Mouse (Mus musculus) fat pad, adult 2 months (tissue): ENCODE data around the gene Tbxa2r.

Experiments used
- DNase-seq: peaks from one replicate; pipeline ENCODE4 v3.0.0-alpha.2; 2011; ENCODE audit warnings: low read depth, low spot score; ENCODE audit errors: extremely low read depth

Gene Tbxa2r

DNA sequence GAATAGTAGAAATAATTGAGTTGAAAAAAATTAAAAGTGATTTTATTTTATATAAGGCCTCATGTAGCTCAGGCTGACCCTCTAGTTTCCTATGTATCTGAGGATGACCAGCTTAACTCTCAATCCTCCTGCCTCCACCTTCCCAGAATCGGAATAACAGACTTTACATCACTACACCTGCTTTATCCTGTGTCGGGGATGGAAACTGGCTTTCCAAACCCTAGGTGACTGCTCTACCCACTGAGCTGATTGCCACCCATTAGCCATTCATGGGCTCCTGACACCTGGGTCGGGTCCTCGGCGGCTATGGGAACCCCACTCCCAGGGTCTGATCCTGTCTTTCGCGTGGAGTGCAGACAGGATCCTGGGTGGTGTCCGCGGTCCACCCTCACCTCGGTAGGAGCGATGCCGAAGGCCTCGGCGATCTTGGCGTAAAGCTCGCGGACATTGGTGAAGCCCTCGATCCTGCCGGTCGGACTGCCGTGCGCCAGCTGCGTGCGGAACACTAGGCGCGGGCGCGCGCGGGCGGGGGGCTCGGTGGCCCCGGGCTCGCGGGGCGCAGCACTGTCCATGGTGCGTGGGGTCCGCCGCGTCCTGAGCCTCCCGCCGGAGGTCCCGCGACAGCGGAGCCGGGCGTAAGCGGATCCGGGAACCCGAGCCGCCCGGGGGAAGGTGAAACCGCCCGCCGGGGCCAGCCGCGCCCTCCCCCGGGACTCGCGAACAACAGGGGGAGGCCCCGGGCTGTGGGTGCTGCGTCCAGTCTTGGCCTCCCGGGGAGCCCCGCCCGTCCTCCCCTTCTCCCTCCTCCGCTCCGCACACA lies 14.4 kb downstream of the Tbxa2r start, which contains the start of gene Gipc3:
Gipc3 (minus strand) TSS at position 581 of the 820 bp plus-strand sequence.
- DNase-seq = no peak

DNA sequence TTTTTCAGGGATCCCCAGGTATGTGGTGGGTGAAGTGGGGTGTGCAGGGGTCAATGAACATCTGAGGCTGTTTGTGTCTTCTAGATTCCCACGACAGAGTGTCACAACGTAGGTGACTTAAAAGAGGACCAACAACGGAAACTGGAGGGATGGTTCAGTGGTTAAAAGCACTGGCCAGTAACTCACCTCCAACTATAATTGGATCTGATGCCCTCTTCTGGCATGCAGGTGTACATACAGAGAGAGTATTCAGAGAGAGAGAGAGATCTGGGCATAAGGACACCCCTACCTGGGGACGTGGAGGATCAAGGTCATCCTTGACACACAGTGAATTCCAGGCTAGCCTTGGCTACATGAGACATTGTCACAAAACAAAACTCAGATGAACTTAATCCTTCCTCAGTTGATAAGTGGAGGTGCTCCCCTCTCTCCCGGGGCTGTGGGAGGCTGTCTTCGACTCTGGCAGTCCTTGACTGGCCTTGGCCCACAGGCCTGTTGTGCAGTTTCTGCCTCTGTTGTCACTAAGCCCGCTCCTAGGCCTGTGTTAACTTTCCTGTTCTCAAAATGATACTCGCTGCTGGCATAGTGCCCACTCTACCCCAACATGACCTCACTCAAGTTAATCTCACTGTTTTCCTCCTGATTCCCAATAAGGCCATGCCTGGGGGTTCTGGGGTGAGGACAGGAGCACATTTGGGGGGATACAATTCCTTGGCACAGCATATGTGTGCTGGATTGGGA lies 16.1 kb downstream of the Tbxa2r start:
- DNase-seq = no peak

GRCm38 (mm10) chr10:81345162-81345534 lies 16.6 kb downstream of the Tbxa2r start:
- no peak for DNase-seq

GRCm38 (mm10) chr10:81346453-81347067 lies 18.0 kb downstream of the Tbxa2r start:
- DNase-seq = no peak

GRCm38 (mm10) chr10:81349146-81349545 lies 20.6 kb downstream of the Tbxa2r start:
- DNase-seq = no peak

DNA sequence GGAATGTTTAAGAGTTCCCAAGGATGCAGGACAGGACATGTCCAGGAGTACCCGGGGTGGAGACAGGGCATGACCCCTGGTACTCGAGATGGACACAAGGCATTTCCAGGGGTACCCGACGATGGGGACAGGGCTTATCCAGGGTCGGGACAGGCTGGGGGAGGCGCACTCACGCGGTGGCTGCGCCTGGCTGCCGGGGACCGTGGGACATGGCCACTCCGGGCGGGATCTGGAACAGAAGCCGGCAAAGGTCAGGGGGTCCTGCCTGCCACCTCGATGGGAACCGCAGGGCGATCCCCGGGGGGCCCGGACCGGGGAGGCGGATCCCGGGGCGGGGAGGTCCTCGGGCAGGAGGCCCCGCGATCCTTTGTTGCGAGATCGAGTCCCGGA lies 21.4 kb downstream of the Tbxa2r start:
- DNase-seq = no peak

DNA sequence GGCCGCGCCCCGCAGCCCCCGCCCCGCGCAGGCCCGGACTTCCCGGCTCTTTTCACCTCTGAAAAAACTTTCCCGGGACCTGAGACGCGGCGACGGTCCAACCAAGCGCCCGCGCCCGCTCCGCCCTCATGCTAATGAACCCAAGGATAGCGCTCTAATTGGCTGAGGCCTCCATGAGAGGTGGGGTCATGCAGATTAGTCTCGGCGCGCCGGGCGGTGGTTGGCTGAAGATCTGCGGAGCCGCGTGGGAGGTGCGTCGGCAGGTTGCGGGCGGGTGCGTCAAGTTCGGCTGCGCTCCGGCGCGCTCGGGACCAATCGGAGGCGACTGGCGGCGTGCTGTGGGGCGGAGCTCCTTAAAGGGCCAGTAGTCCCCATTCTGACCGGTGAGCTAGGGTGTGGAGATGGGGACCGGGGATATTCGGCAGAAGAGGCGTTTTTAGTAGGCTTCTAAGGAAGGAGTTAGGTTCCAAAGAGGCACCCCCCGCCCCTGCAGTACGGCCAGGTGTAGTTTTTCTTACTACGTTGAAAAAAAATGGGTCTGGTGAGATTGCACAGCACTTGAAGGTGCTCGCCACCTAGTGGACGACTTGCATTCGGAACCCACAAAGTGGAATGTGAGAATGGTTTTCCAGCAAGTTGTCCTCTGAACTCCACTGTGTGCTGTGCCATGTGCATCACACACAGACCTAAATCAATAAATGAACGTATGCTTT lies 22.0 kb downstream of the Tbxa2r start, which contains the start of gene Hmg20b:
Hmg20b (minus strand) TSS at position 130 of the 713 bp plus-strand sequence.
- DNase-seq = peak; percentile 84

GRCm38 (mm10) chr10:81351678-81352291 lies 23.3 kb downstream of the Tbxa2r start:
- DNase-seq = no peak

DNA sequence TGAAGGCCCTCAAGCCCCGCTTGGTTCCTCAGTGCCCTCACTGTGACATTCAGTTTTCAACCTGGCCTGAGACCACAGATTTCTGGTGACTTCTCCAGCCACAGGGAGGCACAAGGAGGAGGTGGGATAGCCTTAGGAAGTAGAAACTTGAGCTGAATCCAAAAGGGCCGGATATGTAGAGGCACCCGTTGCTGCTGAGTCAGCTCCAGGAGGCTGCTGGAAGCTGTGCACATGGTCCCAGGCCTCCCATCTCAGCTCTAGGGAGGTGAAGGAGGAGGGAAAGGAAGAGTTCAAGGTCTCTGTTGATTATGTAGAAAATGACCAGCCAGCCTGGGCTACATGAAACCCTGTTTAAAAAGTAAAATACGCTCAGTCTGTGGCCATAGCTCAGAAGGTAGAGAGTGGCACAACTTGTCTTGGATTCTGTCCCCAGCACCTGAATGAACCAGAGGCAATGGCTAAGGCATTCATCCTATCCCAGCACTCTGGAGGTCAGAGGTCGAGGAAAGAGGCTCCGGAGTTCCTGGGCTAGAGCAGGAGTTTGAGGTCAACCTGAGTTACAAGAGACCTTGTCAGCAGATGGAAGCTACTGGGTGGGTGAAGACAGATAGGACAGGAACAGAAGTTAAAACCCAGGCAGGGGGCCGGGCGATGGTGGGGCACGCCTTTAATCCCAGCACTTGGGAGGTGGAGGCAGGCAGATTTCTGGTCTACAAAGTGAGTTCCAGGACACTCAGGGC lies 26.4 kb downstream of the Tbxa2r start:
- no peak for DNase-seq

DNA sequence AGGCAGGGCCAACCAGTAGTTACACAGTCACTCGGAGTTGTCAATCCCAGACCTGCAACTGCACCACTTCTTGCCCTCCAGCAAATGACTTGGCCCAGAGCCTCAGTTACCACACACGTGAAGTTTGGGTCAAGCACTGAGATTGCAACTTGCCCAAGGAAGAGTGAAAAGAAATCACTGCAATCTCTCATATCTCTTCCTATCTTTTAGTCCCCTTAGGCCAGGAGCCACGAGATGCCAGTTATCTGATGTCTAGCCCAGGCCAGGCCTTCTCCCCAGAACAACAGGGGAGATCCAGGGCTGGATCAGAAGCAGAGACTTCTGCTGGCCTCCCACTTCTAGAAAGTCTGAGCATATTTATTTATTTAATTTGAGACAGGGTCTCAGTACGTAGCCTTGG lies 27.0 kb downstream of the Tbxa2r start:
- DNase-seq = no peak

GRCm38 (mm10) chr10:81356352-81356990 lies 27.9 kb downstream of the Tbxa2r start:
- DNase-seq = no peak

DNA sequence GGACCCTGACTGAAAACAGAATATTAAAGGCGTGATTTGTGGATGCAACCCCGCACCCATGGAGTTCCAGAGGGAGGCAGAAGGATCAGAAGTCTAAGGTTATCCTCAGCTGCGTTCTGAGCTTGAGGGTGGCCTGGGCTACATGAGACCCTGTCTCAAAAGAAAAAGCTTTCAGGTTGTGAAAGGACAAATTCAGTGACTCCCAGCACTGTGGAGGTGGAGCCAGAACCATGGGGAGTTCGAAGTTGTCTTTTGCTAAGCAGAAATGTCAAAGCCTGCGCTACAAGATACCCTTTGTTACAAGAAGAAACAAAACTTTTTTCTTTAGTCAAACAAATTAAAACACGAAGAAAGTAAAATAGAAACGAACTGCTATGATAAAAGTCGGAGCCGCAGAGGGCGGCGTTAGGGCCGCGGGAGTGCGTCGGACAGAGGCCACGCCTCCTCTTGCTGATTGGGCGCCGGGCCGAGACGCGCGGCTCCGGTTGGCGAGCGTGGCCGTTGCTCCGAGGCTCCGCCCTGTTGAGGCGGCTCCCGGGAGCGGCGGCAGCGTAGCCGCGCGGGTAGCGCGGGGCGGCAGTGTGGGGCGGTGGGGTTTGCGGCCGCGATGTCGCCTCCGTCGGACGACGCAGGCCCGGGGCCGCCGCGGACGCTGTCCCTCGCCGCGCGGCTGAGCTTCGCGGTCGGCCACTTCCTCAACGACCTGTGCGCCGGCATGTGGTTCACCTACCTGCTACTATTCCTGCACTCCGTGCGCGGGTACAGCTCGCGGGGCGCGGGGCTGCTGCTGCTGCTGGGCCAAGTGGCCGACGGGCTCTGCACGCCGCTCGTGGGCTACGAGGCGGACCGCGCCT lies 28.7 kb downstream of the Tbxa2r start, which contains the start of gene Mfsd12:
Mfsd12 (plus strand) TSS at position 501 of the 854 bp plus-strand sequence.
- no peak for DNase-seq

DNA sequence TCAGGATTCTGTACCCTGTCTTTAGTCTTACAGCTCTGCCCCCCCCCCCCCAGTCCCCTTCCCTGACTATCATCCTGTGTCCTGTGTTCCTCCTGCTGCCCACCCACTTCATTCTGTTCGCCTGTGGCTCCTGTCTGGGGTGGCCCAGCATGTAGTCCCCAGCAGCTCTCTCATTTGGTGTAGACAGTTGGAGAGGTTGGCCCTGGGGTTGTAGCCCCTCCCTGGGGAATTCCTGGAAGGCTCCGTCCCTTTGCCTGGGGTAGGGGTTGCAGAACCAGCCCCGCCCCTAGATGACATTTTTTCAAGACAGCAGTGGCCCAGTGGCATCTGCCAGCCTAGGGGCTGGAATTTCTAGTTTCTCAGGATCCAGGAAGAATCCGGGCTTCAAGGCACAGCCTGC lies 29.7 kb downstream of the Tbxa2r start:
- no peak for DNase-seq

DNA sequence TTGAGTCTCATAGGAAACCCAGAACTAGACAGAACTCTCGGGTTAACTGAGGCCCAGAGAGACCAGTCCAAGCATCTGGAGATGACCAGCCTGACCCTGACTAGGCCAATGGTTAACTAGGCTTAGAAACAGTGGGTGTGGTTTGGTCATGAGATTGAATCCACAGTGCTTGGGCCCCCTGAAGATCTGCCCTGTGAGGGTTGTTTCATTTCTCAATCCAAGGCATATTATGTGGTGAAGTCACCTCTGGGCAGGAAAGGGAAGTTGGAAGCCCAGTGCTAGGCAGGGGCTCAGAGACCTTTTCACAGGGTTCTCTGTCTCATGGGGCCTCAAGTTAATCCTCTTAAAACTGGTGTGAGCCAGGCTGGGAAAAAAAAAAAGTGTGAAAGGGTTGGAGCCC lies 30.3 kb downstream of the Tbxa2r start:
- DNase-seq = no peak

- DNase-seq = no peak
Measured at GRCm38 (mm10) chr10:81360721-81361120, 32.2 kb downstream of the Tbxa2r start.

DNA sequence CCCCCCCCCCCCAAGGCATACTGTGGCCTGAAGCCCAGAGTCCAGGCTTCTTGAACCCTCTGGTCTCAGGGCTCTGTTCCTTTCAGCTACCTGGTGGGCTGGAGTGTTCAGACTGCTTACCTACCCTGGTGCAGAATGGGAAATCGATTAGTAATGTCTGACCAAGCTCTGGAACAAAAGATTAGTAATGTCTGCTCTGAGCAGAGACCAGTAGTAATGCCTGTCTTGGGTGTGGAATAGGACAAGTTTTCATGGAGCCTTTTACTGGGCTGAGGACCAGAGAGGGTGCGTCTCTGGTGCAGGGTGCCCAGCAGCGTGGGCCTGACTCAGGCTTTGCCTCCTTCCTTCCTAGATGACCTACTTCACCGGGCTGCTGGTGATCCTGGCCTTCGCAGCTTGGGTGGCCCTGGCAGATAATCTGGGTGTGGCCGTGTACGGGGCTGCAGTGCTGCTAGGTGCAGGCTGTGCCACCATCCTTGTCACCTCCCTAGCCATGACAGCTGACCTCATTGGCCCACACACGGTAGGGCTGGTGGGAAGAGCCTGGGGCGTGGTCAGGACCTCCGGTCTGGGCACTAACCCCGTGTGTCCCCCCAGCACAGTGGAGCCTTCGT lies 33.9 kb downstream of the Tbxa2r start:
- no peak for DNase-seq

DNA sequence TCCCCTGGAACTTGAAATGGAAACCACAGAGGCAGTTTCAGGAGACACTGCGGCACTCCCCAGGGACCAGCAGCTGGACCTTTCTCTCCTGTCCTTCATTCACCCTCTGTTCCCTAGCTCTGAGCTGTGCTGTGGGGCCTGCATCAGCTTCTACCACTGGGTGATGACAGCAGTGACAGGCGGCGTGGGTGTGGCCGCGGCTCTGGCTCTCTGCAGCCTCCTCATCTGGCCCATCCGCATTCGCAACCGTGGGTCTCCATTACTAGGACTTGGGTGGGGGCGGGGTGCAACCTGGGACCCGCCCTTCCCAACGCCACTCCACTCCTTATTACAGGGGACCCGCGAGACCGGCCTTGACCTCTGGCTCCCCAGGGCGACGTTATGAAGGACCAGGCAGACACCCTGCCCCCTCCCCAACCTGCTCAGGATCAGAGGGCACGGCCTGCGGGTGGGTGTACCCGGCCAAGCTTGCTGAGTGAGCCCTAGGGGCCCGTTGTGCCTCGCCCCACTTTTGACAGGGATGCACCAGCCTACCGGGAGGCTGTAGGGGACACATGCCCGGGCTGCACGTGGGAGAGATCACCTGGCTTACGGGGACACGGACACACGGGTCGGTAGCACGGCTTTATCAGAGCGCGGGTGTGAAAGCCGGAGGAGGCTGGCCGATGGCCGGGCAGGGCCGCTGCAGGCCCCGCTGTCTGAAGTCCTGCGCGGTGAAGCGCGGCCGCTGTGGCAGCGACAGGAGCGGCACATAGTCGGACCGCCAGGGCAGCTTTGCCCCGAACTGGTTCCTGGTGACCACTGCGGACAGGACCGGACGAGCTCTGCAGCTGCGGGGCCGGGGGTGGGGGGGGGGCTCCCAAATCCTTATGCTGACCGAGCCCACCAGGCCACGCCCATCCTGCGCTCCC lies 35.2 kb downstream of the Tbxa2r start:
- DNase-seq = no peak
